Mouse (Mus musculus): Measurements from ENCODE around the gene Gm44790. TPM values are rescaled to one million over a fixed set of nuclear protein-coding genes. Genes with fewer than 3 reads are reported as not detected.
A peak's percentile ranks its signal among the peaks of the same experiment; 100 is the strongest.
"Not testable (repeated sequence)": the region's sequence is repeated elsewhere in the genome, so short reads cannot be mapped to it uniquely, and the experiment has no call there.

Gm44790 gene
- 1.2 TPM in 1 of 2 replicates, not detected in the other for total RNA-seq (2017)

DNA sequence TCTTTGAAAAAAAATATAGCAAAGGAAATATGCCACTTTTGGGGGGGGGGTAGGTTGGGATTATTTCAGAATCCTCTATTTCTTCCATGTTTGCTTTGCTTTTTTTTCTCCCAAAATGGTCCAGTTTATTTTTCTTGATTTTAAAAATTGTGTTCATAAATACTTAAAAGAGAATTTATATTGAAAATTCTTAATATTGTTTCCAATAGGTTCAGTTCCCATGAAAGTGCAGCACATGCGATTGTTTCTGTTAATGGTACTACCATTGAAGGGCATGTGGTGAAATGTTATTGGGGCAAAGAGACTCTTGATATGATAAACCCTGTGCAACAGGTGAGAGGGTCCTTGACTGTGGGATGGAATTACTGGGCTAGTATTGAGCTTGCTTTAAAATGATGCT lies at the start of gene Gm44790:
Gene Gm44790, plus strand, starts transcription at position 301 of the 400 bp plus-strand sequence.
- ATAC-seq (ENCODE audit: extremely low read depth, insufficient number of reproducible peaks, low FRiP score, poor library complexity, severe bottlenecking), result no peak

DNA sequence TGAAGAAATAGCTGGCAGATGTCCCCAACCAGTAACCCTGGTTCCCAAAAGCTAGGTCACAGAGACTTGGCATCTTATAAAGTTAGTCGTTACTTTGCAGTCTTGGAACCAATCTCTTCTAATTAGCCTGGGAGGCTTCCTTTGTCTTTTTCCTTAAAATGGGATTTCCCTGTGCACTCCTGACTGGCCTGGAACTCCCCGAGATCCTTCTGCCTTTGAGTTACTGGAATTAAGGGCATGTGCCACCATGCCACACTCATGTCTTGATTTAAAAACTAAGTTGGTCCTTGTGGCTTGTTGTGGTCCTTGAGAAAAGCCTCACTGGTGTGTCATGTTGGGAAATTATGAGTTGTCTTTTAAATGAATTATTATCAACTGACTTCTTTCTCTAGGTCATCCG lies 48.1 kb upstream of the Gm44790 start:
- ATAC-seq (ENCODE audit: extremely low read depth, insufficient number of reproducible peaks, low FRiP score, poor library complexity, severe bottlenecking), result no peak

DNA sequence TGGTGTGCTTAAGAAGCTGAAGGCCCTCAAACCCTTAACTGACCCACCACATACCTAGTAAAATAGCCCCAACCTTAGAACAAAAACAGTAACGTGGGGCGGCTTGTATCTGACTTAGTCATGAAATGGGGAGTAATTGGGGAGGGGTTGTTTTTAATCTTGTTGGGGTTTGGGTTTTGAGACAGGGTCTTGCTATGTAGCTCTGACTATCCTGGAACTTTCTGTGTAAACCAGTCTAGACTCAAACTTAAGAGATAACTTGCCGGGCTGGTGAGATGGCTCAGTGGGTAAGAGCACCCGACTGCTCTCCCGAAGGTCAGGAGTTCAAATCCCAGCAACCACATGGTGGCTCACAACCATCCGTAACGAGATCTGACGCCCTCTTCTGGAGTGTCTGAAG lies 46.3 kb upstream of the Gm44790 start:
- ATAC-seq (ENCODE audit: extremely low read depth, insufficient number of reproducible peaks, low FRiP score, poor library complexity, severe bottlenecking), result not testable (repeated sequence)

DNA sequence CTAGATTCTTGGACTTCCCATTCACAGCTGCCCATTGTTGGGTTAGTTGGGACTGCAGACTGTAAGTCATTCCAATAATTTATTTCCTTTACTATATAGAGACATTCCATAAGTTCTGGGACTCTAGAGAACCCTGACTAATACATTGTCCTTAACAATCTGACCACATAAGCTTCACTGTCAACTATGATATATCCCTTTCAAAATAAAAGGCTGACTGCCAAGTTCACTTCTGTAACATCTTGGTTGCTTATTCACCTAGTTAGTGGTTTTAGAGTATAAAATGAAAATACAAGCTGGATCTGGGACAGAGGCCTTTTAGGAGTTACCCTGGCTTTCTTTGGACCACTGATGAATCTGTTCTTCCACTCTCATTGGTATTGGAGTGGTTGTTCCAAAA lies 43.9 kb upstream of the Gm44790 start:
- no peak for ATAC-seq (ENCODE audit: extremely low read depth, insufficient number of reproducible peaks, low FRiP score, poor library complexity, severe bottlenecking)

DNA sequence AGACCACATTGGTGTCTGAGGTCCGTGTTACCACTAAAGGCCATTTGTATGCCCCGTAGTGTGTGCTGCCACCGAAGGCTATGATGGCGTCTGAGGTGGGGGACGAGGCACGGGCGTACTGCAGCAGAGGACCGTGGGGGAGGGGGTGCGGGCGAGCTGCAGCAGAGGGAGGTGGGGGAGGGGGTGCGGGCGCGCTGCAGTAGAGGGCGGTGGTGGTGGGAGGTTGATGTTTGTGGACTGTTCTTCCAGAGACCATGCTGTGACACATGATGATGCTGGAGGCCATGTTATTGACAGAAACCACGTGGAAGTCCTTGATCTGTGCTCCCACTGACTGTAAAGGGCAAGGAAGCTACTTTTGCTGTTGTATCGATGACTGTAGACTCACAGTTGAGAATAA lies 43.1 kb upstream of the Gm44790 start:
- no peak for ATAC-seq (ENCODE audit: extremely low read depth, insufficient number of reproducible peaks, low FRiP score, poor library complexity, severe bottlenecking)

GRCm38 (mm10) chr6:86384692-86385091 lies 41.8 kb upstream of the Gm44790 start:
- ATAC-seq (ENCODE audit: extremely low read depth, insufficient number of reproducible peaks, low FRiP score, poor library complexity, severe bottlenecking), result no peak

DNA sequence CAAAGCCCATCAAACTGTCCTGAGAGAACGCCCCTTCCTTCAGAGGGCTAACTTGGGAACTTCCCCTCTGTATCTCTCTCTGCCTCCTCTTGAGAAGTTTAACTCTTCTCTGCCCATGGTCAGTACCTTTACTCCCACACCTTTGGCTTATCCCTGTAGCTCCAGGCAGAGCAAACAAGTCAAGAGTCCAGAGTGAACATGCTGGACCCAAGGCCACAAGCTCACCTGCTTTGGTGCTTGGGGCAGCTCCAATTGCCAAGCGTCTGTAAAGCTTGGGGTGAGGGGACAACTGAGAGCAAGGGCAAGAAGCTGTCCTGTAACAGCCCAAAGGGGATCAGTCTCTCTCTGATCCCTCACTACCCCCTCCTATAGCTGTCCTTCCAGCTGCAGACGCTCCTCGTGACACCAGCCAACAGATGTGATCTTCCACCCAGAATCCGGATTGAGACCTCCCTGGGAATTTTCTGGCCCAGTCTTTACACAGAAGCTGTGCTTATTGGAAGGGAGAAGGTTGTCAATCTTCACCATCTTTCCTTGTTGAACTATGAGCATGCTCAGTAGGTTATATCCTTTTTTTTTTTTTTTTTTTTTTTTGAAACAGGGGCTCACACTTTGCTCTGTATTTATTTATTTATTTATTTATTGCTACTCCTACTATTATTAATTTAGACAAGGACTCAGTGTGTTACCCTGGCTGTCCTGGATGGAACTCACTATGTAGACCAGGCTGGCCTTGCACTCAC lies 40.9 kb upstream of the Gm44790 start:
- no peak for ATAC-seq (ENCODE audit: extremely low read depth, insufficient number of reproducible peaks, low FRiP score, poor library complexity, severe bottlenecking)

DNA sequence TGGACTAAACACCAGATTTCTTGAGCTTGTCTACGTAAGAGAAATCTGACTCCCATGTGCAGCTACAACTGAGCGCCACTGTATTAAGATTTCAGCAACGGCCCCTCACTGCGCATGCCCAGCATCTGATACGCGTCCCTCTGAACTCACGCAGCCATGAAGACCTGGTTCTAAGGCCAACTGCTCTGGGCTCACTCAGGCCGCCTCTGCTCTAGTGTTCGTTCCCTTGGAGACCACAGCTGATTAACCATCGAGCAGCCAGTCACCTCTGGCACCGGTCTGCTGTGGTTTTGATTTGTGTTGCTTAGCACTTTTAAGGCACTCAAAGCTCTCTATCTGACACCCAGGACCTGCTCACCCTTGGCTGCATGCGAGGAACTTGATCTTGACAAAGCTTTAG lies 39.1 kb upstream of the Gm44790 start:
- ATAC-seq (ENCODE audit: extremely low read depth, insufficient number of reproducible peaks, low FRiP score, poor library complexity, severe bottlenecking), result no peak

DNA sequence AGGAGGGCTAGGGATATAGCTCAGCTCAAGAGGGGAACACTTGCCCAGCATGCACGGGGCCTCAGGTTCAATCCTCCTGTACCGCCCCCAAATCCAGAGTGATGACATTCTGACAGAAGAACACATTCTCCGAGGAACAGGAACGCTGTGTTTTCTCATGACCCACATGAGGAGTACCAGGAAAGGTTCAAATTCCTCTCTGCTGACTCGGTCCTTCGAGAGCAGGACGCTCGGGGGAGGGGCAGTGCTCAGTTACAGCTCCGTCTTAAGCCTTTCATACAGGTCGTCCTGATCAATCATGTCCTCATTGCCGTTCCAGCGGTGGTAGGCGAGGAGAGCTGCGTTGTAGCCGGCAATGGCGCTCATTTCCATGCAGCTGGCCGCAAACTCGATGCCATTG lies 38.0 kb upstream of the Gm44790 start:
- ATAC-seq (ENCODE audit: extremely low read depth, insufficient number of reproducible peaks, low FRiP score, poor library complexity, severe bottlenecking), result no peak

DNA sequence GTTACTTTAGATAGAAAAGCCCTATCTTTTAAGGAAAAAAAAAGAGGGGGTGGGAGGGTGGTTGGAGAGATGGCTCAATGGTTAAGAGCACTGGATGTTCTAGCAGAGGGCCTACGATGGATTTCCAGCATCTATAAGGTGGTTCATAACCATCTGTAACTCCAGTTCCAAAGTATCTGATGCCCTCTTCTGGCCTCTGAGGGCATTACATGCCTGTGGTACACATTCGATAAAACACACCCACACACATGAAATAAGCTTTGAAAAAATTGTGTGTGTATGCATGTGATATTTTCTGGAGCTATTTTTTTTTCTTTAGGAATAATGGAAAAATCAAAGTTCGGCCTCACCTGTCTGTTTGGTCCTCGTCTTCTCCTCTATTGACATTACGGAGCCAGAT lies 35.1 kb upstream of the Gm44790 start:
- no peak for ATAC-seq (ENCODE audit: extremely low read depth, insufficient number of reproducible peaks, low FRiP score, poor library complexity, severe bottlenecking)

- ATAC-seq (ENCODE audit: extremely low read depth, insufficient number of reproducible peaks, low FRiP score, poor library complexity, severe bottlenecking), result no peak
Measured at GRCm38 (mm10) chr6:86393187-86393586, 33.3 kb upstream of the Gm44790 start.

GRCm38 (mm10) chr6:86394078-86394720 lies 32.3 kb upstream of the Gm44790 start:
- ATAC-seq (ENCODE audit: extremely low read depth, insufficient number of reproducible peaks, low FRiP score, poor library complexity, severe bottlenecking), result no peak

GRCm38 (mm10) chr6:86395021-86395420 lies 31.4 kb upstream of the Gm44790 start:
- ATAC-seq (ENCODE audit: extremely low read depth, insufficient number of reproducible peaks, low FRiP score, poor library complexity, severe bottlenecking), result no peak

- ATAC-seq (ENCODE audit: extremely low read depth, insufficient number of reproducible peaks, low FRiP score, poor library complexity, severe bottlenecking), result no peak
Measured at GRCm38 (mm10) chr6:86395969-86396368, 30.5 kb upstream of the Gm44790 start.

DNA sequence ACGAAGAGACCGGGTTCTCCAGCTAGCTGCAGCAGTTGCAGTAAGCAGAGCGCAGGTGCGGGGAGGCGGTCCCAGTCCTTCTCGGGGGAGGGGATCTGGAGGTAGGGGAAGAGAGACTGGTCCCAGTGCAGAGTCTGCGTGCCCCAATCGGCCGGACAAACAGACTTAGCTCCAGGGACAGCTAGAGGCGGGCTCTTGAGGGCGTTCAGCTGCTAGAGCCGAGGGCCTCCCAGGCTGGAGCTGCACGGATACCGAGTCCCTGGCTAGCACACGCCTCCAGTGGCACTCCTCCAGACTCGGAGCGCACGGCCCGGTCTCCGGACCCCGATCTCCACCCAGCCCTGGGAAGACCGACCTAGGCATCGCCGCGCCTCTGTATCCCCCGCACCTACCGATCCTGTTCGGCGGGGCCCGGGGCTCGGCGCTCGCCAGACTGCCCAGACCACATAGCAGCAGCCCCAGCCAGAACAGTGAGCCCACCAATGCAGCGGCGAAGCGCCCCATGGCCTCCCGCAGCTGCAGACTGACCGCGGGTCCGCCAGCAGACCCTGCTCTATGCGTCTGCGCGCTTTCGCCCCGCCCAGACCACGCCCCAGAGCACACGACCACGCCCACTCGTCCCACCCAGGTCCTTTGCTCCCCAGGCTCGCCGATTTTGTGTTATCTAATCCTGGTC lies 29.7 kb upstream of the Gm44790 start, which contains the start of gene Pcyox1:
Gene Pcyox1, minus strand, starts transcription at position 574 of the 676 bp plus-strand sequence.
- ATAC-seq (ENCODE audit: extremely low read depth, insufficient number of reproducible peaks, low FRiP score, poor library complexity, severe bottlenecking), result peak; percentile 58

- no peak for ATAC-seq (ENCODE audit: extremely low read depth, insufficient number of reproducible peaks, low FRiP score, poor library complexity, severe bottlenecking)
Measured at GRCm38 (mm10) chr6:86397257-86397980, 29.0 kb upstream of the Gm44790 start.

- ATAC-seq (ENCODE audit: extremely low read depth, insufficient number of reproducible peaks, low FRiP score, poor library complexity, severe bottlenecking), result no peak
Measured at GRCm38 (mm10) chr6:86398986-86399385, 27.5 kb upstream of the Gm44790 start.

DNA sequence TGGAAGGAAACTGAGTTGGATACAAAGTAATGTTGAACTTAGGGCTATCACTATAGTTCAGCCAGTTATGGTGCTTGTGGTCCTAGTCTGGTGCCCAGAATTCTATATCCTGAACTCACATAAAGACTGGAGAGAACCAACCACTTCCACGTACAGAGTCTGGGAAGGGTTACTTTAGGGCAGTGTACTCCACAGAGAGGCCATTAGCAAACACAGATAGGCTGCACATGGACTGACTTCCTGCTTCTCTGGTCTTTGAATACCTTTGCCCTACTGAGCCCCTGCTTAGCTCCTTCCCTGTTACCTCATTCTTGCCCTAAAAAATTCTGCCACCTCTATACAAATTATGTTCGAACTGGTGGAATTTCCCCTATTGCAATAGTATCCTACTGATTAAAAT lies 26.5 kb upstream of the Gm44790 start:
- ATAC-seq (ENCODE audit: extremely low read depth, insufficient number of reproducible peaks, low FRiP score, poor library complexity, severe bottlenecking), result no peak

DNA sequence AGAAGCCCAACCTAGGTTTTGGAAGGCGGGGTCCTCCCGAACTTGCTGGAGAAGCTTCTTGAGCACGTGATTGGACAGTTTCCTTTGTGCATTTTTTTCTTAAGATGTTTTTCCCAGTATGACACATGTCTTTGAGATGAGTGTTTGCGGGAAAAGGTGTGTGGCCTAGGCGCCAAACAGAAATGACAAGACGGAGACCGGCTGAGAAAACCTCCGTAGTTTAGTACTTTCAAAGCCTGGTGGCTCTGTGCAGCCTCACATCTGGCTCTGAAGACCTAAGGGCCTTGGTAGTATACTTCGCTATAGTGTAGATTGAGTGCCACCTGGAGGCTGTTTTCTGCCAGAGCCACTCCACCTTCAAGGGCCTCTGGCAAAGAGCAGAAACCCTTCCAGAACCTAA lies 25.5 kb upstream of the Gm44790 start:
- peak; percentile 70 for ATAC-seq (ENCODE audit: extremely low read depth, insufficient number of reproducible peaks, low FRiP score, poor library complexity, severe bottlenecking)
